Mouse (Mus musculus) heart, adult 2 months (tissue): ENCODE results near the gene Cdh22.

ENCODE experiments used
- CTCF ChIP-seq: fragments of 200-600 bp; IDR thresholded peaks from 2 replicates; pipeline ENCODE4 v1.8.1; 2022; ENCODE audit warnings: antibody characterized with exemption, mild to moderate bottlenecking, moderate library complexity
- EP300 ChIP-seq: fragments of 200-500 bp; IDR thresholded peaks from 2 replicates; pipeline ENCODE4 v1.6.1; 2011; ENCODE audit warnings: low read depth, low read length, control low read depth; ENCODE audit not compliant: insufficient read depth
- POLR2A ChIP-seq: fragments of 200-500 bp; IDR thresholded peaks from 2 replicates; pipeline ENCODE4 v1.6.1; 2011; ENCODE audit warnings: mild to moderate bottlenecking, low read depth, low read length, control low read depth; ENCODE audit not compliant: insufficient read depth

- TF ChIP-seq CTCF (no peak), POLR2A (no peak), EP300 (no peak)
Observed at GRCm38 (mm10) chr2:165207086-165207485, 27.6 kb downstream of the Cdh22 start.
